Mouse (Mus musculus) effector memory CD4-positive, alpha-beta T cell, adult 5 months (primary cell): ENCODE measurements around the gene Vmn2r2. TPM values are rescaled to one million over a fixed set of nuclear protein-coding genes. Genes with fewer than 3 reads are reported as not detected.

Experiments
- polyA plus RNA-seq: library from polyadenylated mRNA; unstranded; fragments of 100-300 nt; shearing (Covaris generic); gene quantifications from one replicate; pipeline ENCODE4 v1.2.1, GENCODE M21; 2017

Vmn2r2 gene
- polyA plus RNA-seq: not detected

DNA sequence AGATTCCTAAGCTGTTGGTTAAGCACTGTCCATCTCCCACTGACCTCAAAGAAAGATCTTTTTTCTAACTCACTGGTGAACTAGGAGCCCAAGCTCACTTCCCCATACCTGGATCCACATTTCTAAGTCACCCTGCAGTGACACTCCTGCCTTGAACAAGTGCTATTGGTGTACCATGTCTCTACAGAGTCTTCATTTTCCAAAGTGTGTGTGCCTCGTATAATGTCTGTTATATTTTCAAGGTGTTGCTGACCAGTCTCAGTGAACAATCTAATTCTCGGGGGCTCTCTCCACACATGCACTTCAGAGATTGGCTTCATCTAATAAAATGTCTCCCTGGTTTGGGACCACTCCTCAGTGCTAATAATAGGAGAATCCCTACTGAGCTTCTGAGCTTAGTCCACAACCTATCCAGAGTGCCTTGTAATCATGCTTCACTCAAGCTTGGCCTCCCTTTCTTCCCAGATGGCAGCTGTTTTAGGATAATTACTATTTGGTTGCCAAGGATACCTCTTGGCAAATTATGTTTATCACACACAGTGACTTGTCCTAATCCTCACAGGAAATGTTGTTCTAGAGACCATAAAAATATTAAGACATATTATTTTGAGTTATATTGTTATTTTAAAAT is at the start of gene Vmn2r2:
Vmn2r2 (minus strand) TSS at position 51 of the 631 bp plus-strand sequence.

DNA sequence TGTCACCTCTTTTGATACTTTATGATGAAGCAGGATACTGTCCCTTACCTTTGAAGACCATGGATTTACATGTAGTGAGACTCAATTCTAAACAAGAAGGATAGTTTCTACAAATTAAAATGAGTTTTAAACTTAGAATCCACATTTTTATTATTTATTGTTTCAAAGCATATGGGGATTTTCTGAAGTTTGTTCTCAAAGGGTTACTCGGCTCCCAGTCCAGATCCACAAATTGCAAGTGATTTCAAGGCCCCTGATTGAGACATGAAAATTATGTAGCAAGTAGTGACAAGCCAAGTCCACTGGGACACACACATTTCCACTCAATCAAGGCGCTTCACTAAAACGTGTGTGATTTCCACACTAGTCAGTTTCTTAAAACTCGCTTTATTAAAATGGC is 60.5 kb downstream of the Vmn2r2 start, which contains the start of gene Vmn2r1:
Vmn2r1 (plus strand) TSS at position 301 of the 400 bp plus-strand sequence.

Other genes starting within 250 kb of the Vmn2r2 start
- not detected for gene Plch1, start 242.5 kb downstream of the Vmn2r2 start, polyA plus RNA-seq
- gene E130311K13Rik, start 212.5 kb downstream of the Vmn2r2 start, polyA plus RNA-seq: 5.3 TPM
- 8.2 TPM for gene Slc33a1, start 177.2 kb downstream of the Vmn2r2 start, polyA plus RNA-seq
- gene Gmps, start 165.8 kb downstream of the Vmn2r2 start, polyA plus RNA-seq: 20.4 TPM
- gene Vmn2r1, start 60.4 kb downstream of the Vmn2r2 start, polyA plus RNA-seq: 0.06 TPM
- 0.05 TPM for gene Vmn2r3, start 147.8 kb upstream of the Vmn2r2 start, polyA plus RNA-seq